Mouse (Mus musculus): ENCODE measurements at regions not wholly inside any gene's neighbourhood (a gene's known extent, or its start where the extent isn't known, plus 50 kb on each side); places are given as distances from the start of the nearest gene placed in this dataset.
A peak's percentile ranks its signal among the peaks of the same experiment; 100 is the strongest.
"Not testable (repeated sequence)": the region's sequence is repeated elsewhere in the genome, so short reads cannot be mapped to it uniquely, and the experiment has no call there.

DNA sequence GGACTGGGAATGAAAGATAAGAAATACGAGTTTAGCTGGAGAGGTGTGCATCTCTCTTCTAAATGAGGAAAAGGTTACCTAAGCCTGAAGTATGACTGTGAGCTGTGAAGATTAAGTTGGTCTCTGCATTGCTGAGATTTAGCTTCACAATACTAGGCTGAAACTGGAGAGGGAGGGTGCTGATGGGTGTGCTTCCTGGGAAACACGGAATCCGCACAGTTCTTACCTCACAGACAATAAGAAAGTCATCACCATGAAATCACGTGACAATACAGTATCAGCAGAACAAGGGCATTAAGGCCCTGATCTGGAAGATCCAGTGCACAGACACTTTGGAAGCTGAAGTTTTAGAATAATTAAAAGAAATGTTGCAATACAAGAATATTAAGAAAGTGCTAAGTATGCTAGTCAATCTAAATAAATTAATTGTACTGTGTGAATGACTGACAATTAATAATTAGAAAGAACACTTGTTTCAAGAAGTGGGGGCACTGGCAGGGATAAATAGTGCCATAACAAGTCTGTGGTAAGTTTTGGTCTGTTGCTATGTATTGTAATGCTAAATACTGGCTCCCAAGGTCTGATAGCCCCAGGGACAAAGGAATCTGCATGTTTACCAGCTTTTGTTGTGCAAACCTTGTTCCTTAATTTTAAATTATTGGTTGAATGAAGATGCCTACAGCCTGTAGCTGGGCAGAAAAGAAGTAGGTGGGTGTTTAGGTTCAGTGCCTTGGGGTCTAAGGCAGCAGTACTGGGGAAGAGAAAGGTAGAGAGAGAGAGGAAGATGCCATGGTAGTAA, 66.0 kb upstream of the Thsd7a start:
- DNase-seq (ENCODE audit: low spot score) = no peak
- Histone ChIP-seq H3K9ac (ENCODE audit: low read length) (no peak overlapping the region), H3K4me3 (ENCODE audit: low read depth, low read length) (no peak overlapping the region), H3K27me3 (replicated peaks; ENCODE audit: control insufficient read depth, insufficient read depth, low read length) (no peaks in the 10 kb centered on the region), H3K27ac (ENCODE audit: low read depth, low read length) (no peak overlapping the region), H3K9me3 (replicated peaks; ENCODE audit: control insufficient read depth, low read length) (no peaks in the 10 kb centered on the region), H3K36me3 (ENCODE audit: control insufficient read depth, insufficient read depth, low read length) (no peaks in the 10 kb centered on the region), H3K4me1 (ENCODE audit: control insufficient read depth, insufficient read depth, low read length) (no peaks in the 10 kb centered on the region), H3K4me2 (ENCODE audit: low read length) (no peak overlapping the region)
- ATAC-seq = no peak
- WGBS = 59% methylated on average over 4 of the region's 4 CpGs

DNA sequence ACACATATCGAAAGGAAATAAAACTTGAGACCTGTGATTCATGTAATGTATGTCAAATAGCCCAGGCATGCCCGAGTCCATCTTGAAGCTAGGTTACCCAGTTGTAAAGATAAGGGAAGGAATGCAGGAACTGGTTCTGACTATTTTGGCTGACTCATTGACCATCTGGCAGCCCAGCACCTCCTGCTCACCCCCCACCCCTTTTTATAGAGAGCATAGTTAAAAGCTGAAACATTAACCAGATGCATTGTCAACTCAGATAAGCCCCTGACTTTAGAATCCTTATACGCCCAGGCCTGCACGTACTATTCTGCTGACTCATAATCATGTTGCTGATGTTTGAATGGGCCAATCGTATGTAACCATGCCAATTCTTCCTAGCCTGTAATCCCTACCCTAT, 64.6 kb upstream of the Thsd7a start:
- H3K4me3 ChIP-seq (ENCODE audit: low read depth, low read length); H3K36me3 ChIP-seq (ENCODE audit: control insufficient read depth, insufficient read depth, low read length): not testable (repeated sequence)
- 90% methylated on average over 5 of the region's 5 CpGs for WGBS

DNA sequence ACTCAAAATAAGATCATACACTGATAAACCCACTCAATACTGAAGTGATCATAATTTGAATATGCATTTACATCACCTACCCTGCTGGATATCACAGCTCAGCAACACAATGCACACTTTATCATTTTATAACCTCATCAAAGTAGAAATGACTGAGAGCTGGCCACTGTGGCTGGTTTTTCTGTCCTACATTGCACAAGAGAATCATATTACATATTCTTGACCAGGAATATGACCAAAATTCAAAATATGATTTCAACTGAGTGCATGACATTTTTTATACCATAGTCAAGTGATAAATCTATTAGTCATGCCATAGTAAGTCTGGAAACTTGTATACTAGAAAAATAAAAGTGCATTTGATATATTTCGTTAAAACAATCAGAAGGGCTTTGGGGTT, 63.3 kb upstream of the Thsd7a start:
- no peak for ATAC-seq
- H3K9ac ChIP-seq (ENCODE audit: low read length) = no peak overlapping the region
- no peak overlapping the region for H3K4me2 ChIP-seq (ENCODE audit: low read length)
- H3K27ac ChIP-seq (ENCODE audit: low read depth, low read length) = no peak overlapping the region
- no peaks in the 10 kb centered on the region for H3K4me1 ChIP-seq (ENCODE audit: control insufficient read depth, insufficient read depth, low read length)
- WGBS = 91% methylated on average over 1 of the region's 1 CpGs
- no peaks in the 10 kb centered on the region for H3K9me3 ChIP-seq (replicated peaks; ENCODE audit: control insufficient read depth, low read length)
- no peak for DNase-seq (ENCODE audit: low spot score)
- H3K4me3 ChIP-seq (ENCODE audit: low read depth, low read length) = no peak overlapping the region
- H3K36me3 ChIP-seq (ENCODE audit: control insufficient read depth, insufficient read depth, low read length) = no peaks in the 10 kb centered on the region
- no peaks in the 10 kb centered on the region for H3K27me3 ChIP-seq (replicated peaks; ENCODE audit: control insufficient read depth, insufficient read depth, low read length)

More for the DNA sequence above, 64.6 kb upstream of the Thsd7a start:
- H3K4me2 ChIP-seq (ENCODE audit: low read length); H3K9me3 ChIP-seq (replicated peaks; ENCODE audit: control insufficient read depth, low read length); ATAC-seq; H3K27ac ChIP-seq (ENCODE audit: low read depth, low read length); DNase-seq (ENCODE audit: low spot score); H3K9ac ChIP-seq (ENCODE audit: low read length); H3K27me3 ChIP-seq (replicated peaks; ENCODE audit: control insufficient read depth, insufficient read depth, low read length); H3K4me1 ChIP-seq (ENCODE audit: control insufficient read depth, insufficient read depth, low read length): not testable (repeated sequence)

DNA sequence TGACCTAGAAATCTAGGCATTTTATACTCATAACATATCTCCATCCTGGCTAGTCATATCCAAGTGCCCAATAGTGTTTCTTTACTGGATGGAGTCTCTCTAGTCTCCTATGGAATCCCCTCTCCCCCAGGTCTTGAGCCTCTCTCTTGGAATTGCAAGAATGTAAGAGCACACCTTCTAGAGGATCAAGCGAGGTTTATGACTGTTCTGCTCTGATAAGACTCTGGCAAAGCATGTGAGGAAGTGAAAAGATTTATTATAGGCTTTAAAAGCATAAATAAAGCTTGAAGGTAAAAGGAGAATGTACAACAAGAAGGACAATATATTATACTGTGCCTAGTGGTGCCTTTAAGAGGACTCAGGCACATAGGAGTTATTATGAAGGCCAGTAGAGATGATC, 62.8 kb upstream of the Thsd7a start:
- H3K36me3 ChIP-seq (ENCODE audit: control insufficient read depth, insufficient read depth, low read length) = no peaks in the 10 kb centered on the region
- DNase-seq (ENCODE audit: low spot score) (no peak), ATAC-seq (no peak)
- H3K27me3 ChIP-seq (replicated peaks; ENCODE audit: control insufficient read depth, insufficient read depth, low read length) = no peaks in the 10 kb centered on the region
- no peaks in the 10 kb centered on the region for H3K4me1 ChIP-seq (ENCODE audit: control insufficient read depth, insufficient read depth, low read length)
- H3K9ac ChIP-seq (ENCODE audit: low read length) = no peak overlapping the region
- H3K4me3 ChIP-seq (ENCODE audit: low read depth, low read length) = no peak overlapping the region
- H3K9me3 ChIP-seq (replicated peaks; ENCODE audit: control insufficient read depth, low read length) = no peaks in the 10 kb centered on the region
- H3K27ac ChIP-seq (ENCODE audit: low read depth, low read length) = no peak overlapping the region
- no peak overlapping the region for H3K4me2 ChIP-seq (ENCODE audit: low read length)
- 74% methylated on average over 1 of the region's 1 CpGs for WGBS

DNA sequence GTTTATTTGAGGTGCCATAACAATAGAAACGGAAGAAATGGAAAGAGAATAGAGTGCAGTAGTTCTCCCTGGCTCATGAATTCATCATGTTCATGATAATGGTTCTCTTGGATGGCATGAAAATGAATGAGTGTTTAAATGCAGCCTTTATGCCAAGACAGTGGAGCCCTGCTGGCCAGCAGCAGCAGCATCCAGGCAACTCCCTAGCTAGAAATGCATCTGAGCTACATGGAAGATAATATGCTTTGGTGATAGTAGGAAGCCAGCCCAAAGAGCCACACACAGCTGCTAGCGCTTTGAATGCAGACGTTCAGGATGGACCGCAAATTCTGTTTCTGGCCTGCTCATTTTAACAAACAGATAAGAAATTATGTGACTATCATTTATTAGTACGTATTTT, 60.4 kb upstream of the Thsd7a start:
- ATAC-seq = no peak
- WGBS = 83% methylated on average over 5 of the region's 5 CpGs

More for the DNA sequence above, 60.4 kb upstream of the Thsd7a start:
- H3K9ac ChIP-seq (ENCODE audit: low read length) = no peak overlapping the region
- no peaks in the 10 kb centered on the region for H3K27me3 ChIP-seq (replicated peaks; ENCODE audit: control insufficient read depth, insufficient read depth, low read length)
- H3K4me3 ChIP-seq (ENCODE audit: low read depth, low read length) = no peak overlapping the region
- H3K4me2 ChIP-seq (ENCODE audit: low read length) = no peak overlapping the region
- H3K9me3 ChIP-seq (replicated peaks; ENCODE audit: control insufficient read depth, low read length) = no peaks in the 10 kb centered on the region
- DNase-seq (ENCODE audit: low spot score) = peak; percentile 18
- no peaks in the 10 kb centered on the region for H3K36me3 ChIP-seq (ENCODE audit: control insufficient read depth, insufficient read depth, low read length)
- no peaks in the 10 kb centered on the region for H3K4me1 ChIP-seq (ENCODE audit: control insufficient read depth, insufficient read depth, low read length)
- no peak overlapping the region for H3K27ac ChIP-seq (ENCODE audit: low read depth, low read length)
